Mouse (Mus musculus) MN1 (cell line): ENCODE data around the gene Abcf1.
A peak's percentile ranks its signal among the peaks of the same experiment; 100 is the strongest.
"Not testable (repeated sequence)": the region's sequence is repeated elsewhere in the genome, so short reads cannot be mapped to it uniquely, and the experiment has no call there.

Source experiments
- DNase-seq: peaks from one replicate; pipeline ENCODE4 v3.0.0-alpha.2; 2016; ENCODE audit warnings: low spot score

Abcf1 gene

DNA sequence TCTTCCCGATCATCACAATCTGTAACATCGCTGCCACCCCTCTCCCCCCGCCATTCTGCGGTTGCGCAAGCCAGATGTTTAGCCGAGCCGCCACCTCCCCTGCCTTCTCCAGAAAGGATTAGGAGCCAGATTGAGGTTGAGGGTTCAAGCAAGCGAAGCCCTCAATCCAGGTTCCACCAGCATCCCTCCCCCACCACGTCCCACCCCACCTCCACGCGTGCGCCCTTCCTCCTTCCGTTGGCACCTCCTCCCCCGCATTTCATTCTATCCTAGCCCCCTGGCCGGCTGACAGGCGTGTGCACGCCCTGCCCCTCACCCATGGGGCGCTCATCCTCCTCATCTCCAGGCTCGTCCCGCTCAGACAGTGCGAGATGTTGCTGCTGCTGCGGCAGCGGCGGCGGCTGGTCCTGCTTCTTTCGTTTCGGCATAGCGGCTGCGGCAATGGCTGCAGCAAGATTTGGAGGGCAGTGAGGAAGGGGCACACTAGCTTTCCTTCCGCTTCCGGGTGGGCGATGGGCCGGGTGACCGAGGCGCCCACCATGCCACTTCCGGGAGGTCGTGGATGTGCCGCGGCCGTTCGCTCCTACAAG is 9.3 kb upstream of the Abcf1 start:
- DNase-seq, result peak; percentile 88

GRCm38 (mm10) chr17:35972131-35972530 is 2.6 kb upstream of the Abcf1 start:
- DNase-seq, result peak; percentile 43

DNA sequence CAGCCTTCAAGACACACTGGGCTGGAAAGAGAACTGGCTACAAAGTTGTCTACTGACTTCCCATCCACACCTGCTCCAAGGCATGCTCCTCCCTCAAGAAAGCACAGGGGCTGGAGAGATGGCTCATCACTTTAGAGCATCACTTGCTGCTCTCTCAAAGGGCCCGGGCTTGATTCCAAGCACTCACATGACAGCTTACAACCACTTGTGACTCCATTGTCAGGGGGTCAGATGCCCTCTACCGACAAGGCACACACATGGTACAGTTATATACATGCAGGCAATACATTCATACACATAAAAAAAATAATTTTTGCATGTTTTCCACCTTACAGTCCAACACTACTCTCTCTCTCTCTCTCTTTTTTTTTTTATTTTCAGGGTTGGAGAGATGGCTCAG is 1.9 kb downstream of the Abcf1 start:
- DNase-seq, result no peak

DNA sequence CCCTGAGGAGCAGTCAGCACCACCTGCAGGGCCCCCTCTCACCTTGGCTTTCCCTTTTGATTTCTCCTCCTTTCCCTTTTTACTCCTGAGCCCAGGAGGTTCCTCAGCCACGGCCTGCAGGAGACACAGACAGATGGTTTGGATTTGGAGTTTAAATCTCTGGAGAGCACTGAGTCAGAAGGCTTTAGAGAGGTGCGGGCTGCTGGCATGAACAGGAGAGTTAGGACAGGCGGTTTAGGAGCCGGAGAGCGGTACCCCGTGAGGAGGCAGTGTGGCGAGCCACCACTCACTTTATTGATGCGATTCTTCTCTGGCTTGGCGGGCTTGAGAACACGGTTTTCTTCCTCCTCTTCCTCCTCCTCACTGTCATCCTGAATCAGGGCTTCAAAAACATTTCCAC is 6.3 kb downstream of the Abcf1 start:
- no peak for DNase-seq

DNA sequence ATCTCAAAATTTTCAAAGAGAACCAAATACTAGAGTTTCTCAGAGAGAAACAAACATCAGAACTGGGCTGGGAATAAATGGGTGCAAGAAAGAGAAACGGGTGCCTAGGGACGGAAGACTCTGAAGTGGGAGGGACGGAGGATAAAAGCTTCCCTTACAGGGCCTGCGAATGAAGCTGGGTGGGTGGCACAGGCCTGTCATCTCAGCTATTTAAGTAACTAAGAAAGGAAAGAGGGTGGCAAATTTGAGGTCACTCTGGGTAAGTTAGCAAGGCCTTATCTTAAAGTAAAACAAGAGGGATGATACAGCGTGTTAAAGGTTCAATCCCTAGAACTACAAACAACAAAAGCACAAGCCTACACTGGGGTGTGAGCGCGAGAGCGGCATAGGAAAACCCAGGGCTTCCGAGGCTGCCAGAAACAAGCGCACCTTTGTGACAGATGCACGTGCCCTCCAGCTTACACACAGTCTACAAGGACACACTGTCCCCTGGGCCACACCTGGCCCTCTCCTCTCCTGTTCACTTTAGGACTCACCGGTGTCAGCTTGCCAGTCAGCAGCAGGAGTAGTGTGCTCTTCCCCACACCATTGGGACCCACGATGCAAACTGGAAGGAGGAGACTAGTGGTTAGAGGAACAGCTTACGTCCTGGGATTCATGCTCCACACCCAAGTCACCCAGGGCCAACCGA is 10.9 kb downstream of the Abcf1 start:
- DNase-seq, result no peak

DNA sequence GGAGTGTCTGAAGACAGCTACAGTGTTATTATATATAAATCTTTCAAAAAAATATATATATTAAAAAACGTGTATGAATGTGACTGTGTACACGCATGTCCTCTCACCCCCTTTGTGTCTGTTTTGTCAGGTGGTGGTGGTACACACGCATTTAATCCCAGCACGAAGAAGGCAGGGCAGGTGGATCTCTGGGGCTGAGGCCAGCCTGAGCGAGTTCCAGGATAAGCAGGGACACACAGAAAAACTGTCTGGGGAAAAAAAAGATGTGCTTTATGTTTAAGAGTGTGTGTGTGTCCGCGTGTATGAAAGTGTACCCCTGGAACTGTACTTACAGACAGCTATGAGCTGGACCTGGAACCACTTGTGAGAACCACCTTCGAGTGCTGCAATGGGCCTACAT is 14.9 kb downstream of the Abcf1 start:
- DNase-seq, result no peak

- DNase-seq, result not testable (repeated sequence)
Measured at GRCm38 (mm10) chr17:35952559-35952958, 17.0 kb downstream of the Abcf1 start.

DNA sequence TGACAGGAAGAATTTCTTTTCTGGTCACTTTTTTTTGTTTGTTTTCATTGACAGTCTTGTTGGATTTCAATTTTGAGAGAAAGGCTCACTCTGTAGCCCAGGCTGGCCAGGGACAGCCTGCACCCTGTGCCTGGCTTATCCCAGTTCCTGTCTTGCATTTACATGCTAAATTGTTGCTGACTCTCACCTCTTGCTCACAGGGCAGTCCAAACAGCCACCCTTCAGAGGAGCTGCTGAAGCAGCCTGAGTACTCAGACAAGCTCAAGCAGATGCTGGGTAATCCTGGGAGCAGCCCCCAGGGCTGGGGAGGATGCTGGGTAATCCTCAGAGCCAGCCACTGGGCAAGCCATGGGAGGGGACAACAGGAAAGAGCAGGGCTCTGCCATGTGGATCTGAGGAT is 18.6 kb downstream of the Abcf1 start:
- not testable (repeated sequence) for DNase-seq

DNA sequence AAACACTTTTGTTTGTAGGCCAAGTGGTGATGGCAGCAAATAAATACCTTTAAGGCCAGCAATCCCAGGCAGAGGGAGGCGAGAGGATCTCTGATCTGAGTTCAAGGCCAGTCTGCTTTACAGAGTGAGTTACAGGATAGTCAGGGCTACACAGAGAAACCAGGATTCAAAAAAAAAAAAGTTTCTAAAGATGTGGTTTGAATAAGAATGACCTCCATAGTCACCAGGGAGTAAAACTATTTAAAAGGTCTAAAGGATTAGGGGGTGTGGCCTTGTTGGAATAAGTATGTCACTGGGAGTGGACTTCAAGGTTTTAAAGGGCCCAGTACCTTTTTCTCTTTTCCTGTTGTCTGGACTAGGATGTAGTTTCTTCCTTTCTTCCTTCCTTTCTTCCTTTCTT is 29.6 kb downstream of the Abcf1 start:
- no peak for DNase-seq

- no peak for DNase-seq
Measured at GRCm38 (mm10) chr17:35939108-35939507, 30.5 kb downstream of the Abcf1 start.

DNA sequence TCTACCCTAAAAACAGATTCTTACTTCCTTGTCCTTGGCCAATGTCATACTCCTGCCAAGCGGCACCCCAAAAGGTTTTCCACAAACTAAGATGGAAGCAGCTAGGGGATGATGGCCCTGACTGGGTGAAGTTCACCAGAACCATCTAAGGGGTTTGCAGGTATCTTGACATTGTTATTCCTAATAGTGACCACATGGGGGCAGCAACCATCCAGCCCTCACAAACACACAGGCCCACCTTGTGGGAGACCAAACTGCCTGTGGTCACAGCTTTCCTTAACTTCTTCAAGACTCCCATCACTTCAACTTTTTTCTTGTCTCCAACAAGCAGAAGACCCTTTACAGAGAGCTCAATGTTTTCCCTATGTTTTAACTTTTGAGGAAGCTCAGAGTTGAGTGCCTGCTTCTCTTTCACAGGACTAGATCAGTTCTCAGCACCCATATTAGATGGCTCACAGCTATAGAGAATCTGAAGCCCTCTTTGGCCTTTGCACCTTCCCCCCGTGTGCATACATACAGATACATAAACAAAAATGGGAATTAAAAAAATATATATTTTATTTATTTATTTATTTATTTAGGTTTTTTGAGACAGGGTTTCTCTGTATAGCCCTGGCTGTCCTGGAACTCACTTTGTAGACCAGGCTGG is 31.7 kb downstream of the Abcf1 start:
- DNase-seq, result peak; percentile 76

DNA sequence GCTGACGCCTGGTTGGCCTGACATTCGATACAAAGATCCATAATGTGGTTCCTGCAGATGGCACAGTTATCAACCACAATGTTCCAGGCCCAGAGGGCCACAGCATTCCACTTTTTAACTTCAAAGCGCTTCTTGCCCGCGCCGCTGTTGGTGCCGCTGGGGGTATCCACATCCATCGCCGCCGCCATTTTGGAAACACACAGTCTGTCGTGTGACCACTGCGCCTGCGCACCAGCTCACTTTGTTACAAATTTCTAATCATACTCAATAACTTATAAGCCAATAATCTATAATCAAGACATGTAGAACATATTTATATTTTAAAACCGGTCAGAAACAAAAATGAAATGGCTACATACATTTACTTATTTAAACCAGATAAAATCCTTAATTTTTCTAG is 33.8 kb downstream of the Abcf1 start:
- DNase-seq, result not testable (repeated sequence)

GRCm38 (mm10) chr17:35932608-35933007 is 37.0 kb downstream of the Abcf1 start:
- no peak for DNase-seq

- no peak for DNase-seq
Measured at GRCm38 (mm10) chr17:35930627-35931026, 38.9 kb downstream of the Abcf1 start.

DNA sequence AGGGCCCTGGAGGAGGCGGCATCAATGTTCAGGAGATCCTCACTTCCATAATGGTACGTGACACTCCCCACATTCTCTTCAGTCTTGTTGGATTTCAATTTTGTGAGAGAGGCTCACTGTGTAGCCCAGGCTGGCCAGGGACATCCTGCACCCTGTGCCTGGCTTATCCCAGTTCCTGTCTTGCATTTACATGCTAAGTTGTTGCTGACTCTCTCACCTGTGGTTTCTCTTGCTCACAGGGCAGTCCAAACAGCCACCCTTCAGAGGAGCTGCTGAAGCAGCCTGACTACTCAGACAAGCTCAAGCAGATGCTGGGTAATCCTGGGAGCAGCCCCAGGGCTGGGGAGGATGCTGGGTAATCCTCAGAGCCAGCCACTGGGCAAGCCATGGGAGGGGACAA is 40.0 kb downstream of the Abcf1 start:
- DNase-seq, result no peak

GRCm38 (mm10) chr17:35927471-35927870 is 42.1 kb downstream of the Abcf1 start:
- no peak for DNase-seq

DNA sequence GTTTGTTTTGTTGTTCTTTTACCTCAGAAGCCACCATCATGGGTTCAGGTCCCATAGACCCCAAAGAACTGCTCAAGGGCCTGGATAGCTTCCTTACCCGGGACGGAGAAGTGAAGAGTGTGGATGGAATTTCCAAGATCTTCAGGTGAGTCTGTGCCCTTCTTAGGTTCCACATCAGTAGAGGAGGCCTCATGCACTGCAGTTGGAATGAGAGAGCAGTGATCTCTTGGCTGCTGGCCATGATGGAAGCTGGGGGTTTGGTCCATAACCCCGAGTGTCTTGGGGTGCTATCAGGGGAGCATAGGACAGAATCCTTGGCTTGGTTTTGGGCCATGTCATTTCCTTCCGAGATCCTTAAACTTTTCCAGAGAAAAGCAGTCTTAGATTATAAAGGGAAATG is 46.3 kb downstream of the Abcf1 start:
- DNase-seq, result no peak

DNA sequence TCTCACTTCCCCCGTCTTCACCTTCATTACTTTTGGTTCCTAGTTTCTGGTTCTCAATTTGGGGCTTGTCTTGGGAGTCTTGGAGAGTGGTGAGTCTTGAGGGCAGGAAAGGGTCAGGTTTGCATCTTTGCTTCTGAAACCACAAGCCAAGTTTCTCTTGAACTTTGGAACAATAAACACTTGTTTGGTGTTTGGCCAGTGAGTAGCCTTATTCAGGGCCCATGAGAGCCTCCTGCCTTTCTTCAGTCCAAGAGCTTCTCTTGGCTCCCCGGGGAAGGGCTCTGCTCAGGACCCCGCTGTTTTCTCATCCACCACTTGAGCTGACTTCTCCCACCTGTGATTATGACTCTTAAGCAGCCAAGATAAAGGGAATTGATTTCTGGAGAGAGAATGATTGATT is 47.0 kb downstream of the Abcf1 start:
- no peak for DNase-seq

DNA sequence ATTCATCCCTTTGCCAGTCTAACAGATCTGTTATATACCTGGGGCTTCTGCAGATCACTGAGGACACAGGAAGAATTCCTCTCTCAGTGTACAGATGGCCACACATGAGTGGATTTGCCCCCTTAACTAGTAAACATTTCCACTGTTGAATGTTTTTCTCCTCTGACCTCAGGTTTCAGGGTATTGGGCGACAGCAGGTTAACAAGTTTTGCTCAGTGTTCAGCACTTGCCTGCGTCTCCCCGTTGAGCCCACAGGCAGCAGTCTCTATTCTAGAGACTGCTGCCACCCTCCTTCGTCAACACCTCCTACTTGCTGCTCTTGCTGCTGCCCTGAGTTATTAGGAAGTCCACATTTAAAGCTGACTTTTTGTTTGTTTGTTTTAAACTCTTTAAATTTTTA is 47.9 kb downstream of the Abcf1 start:
- DNase-seq, result no peak

DNA sequence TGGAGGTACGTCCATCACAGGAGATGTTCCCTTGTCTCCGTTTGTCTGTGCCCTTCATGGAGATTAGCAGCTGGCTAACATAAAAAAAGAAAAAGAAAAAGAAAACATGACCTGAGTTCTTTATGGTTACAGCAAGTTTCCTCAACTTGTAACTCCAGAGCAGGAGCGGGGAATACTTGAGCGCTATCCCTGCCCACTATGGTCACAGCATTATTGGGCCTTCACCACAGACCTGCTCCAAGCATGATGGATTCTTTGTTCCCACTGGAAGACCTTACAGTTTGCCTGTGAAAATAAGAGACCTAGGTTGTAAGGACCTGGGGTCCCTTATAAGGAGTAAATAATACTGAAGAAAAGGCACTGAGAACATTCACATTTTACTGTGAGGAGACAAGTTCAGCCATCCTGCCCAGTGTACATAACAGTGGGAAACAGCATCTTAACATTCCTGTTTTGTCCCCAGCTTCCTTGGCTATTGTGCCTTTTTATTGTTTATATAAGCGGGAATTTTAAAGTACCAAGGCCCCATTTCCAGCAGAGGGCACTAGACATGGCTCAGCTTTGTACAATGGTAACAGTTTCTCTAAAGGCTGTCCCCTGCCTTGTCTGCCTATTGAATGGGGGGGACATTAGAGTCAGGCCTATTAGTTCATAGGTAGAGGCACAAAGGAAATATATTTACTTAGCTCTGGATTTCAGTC is 48.5 kb downstream of the Abcf1 start:
- DNase-seq, result peak; percentile 61

- no peak for DNase-seq
Measured at GRCm38 (mm10) chr17:35920384-35920783, 49.2 kb downstream of the Abcf1 start.

GRCm38 (mm10) chr17:35919864-35920301 is 49.7 kb downstream of the Abcf1 start:
- peak; percentile 41 for DNase-seq
